Mouse (Mus musculus) C2C12 (cell line): Measurements from ENCODE around the gene Sdf4. TPM values are rescaled to one million over a fixed set of nuclear protein-coding genes. Genes with fewer than 3 reads are reported as not detected.
A peak's percentile ranks its signal among the peaks of the same experiment; 100 is the strongest.

Experiments
- H3K27me3 ChIP-seq: one replicate; pipeline ENCODE4 v1.6.1; 2011; ENCODE audit not compliant: control insufficient read depth, insufficient read depth, insufficient read length
- H3K36me3 ChIP-seq: one replicate; pipeline ENCODE4 v1.6.1; 2011; ENCODE audit not compliant: control insufficient read depth, insufficient read depth
- H3K4me3 ChIP-seq: one replicate; pipeline ENCODE4 v1.5.1; 2011; ENCODE audit warnings: mild to moderate bottlenecking, control low read depth; ENCODE audit not compliant: poor library complexity, insufficient read depth, severe bottlenecking
- H3K79me2 ChIP-seq: one replicate; pipeline ENCODE4 v1.6.1; 2011; ENCODE audit not compliant: control insufficient read depth, insufficient read depth
- H3K79me3 ChIP-seq: one replicate; pipeline ENCODE4 v1.6.1; 2011; ENCODE audit warnings: low read depth, control low read depth
- H3ac ChIP-seq: one replicate; pipeline ENCODE3; 2011; ENCODE audit warnings: low read depth; ENCODE audit not compliant: control insufficient read depth, insufficient read length
- CEBPB ChIP-seq: IDR thresholded peaks from one replicate; pipeline ENCODE4 v1.6.1; 2011; ENCODE audit warnings: low read depth, mild to moderate bottlenecking, control low read depth, moderate library complexity
- CTCF ChIP-seq: IDR thresholded peaks from one replicate; pipeline ENCODE4 v1.5.1; 2011; ENCODE audit not compliant: control insufficient read depth, insufficient read depth, insufficient read length
- FOSL1 ChIP-seq: IDR thresholded peaks from one replicate; pipeline ENCODE4 v1.8.0; 2011; ENCODE audit warnings: mild to moderate bottlenecking, low read length; ENCODE audit not compliant: poor library complexity, insufficient read depth, severe bottlenecking
- MAX ChIP-seq: IDR thresholded peaks from one replicate; pipeline ENCODE4 v1.6.1; 2011; ENCODE audit warnings: mild to moderate bottlenecking, control low read depth
- MYOD1 ChIP-seq: IDR thresholded peaks from one replicate; pipeline ENCODE4 v1.6.1; 2011; ENCODE audit warnings: low read depth; ENCODE audit not compliant: control insufficient read depth, insufficient read length
- MYOG ChIP-seq: IDR thresholded peaks from one replicate; pipeline ENCODE4 v1.6.1; 2011; ENCODE audit not compliant: control insufficient read depth, insufficient read length; ENCODE audit errors: extremely low read depth
- USF1 ChIP-seq: IDR thresholded peaks from one replicate; pipeline ENCODE4 v1.6.1; 2011; ENCODE audit warnings: low read depth, mild to moderate bottlenecking, control low read depth, moderate library complexity
- polyA plus RNA-seq: library from polyadenylated mRNA; unstranded; fragments of >200 nt; fragmentation: generic; extraction: Trizol; gene quantifications from one replicate; pipeline ENCODE4 v1.2.1, GENCODE M21; 2012; ENCODE audit warnings: missing spikeins

Sdf4 gene
- polyA plus RNA-seq, 1 experiment, result 141 TPM

DNA sequence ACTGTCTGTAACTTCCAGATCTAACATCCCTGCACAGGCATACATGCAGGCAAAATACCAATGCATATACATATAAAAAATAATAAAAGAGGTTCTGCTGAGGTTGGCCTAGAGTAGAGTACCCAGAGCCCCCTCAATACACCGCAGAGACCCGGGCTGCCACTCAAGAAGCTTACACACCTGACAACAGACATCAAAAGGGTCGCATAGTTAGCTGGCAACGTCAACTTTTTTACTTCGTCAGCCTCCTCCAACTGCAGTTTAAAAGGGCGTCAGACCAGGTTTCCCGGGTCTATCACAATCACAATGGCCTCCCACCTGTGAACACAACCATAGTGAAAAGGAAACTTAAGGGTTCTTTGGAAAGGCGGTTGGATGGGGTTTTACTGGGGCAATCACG is 30.8 kb downstream of the Sdf4 start:
- Histone ChIP-seq H3K79me3 (no peaks in the 10 kb centered on the region), H3K4me3 (no peak overlapping the region), H3ac (no peak overlapping the region), H3K27me3 (no peaks in the 10 kb centered on the region), H3K79me2 (no peaks in the 10 kb centered on the region), H3K36me3 (no peaks in the 10 kb centered on the region)
- no peak for TF ChIP-seq CTCF
- no peak for TF ChIP-seq MAX
- no peak for TF ChIP-seq MYOD1

DNA sequence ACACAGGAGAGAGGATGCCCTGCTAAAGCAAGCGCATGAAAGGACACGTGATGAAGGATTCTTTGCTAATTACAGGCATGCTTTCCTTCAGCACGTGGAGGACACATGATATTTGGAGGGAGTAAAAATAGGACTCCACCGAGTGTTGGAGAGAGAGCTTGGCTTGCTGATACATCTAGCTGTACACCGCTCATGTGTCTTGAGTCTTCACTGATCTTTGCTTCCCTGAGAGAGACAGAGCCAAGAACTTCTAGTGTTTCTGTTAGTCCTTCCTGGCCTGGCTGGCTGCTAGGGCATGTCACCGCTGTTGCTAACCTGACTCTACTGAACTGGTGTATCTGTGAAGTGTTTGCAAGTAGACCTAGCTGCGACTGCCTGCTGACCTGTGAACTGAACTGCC is 31.5 kb downstream of the Sdf4 start:
- Histone ChIP-seq H3K36me3 (no peaks in the 10 kb centered on the region), H3K79me3 (no peaks in the 10 kb centered on the region)

DNA sequence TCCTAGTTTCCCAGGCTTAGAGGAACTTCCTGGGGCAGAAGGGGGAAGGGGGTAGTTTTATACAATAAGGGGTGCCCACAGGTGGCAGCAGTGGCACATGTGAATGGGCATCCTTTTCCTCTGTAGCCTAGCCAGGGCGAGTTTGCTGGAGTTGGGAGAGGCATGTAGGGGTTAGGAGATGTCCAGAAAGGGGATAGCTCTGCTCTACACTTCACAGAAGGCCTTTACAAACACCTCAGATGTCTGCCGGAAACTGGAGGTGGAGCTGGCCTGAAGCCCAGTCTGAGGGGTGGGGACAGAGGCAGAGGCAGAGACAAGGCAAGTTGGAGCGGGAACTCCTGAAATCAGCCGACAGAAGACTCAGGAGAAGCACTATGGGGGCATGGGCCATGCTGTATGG is 33.3 kb downstream of the Sdf4 start, which contains the start of gene Tnfrsf18:
Gene Tnfrsf18 (plus strand): TSS at position 152 of the 400 bp plus-strand sequence.
- no peak for TF ChIP-seq MYOD1
- no peak for TF ChIP-seq CTCF
- no peak for TF ChIP-seq MAX
- no peak for TF ChIP-seq MYOG
- no peak for TF ChIP-seq FOSL1
- no peak for TF ChIP-seq CEBPB
- no peak for TF ChIP-seq USF1
- Histone ChIP-seq H3K4me3 (no peak within 1 kb of the TSS), H3K36me3 (no peaks in the 10 kb centered on the region)

More for the DNA sequence above, 31.5 kb downstream of the Sdf4 start:
- Histone ChIP-seq H3K4me3 (no peak overlapping the region), H3ac (no peak overlapping the region), H3K27me3 (no peaks in the 10 kb centered on the region), H3K79me2 (no peaks in the 10 kb centered on the region)
- TF ChIP-seq CEBPB, result no peak
- no peak for TF ChIP-seq MYOD1
- no peak for TF ChIP-seq CTCF
- TF ChIP-seq MAX, result no peak
- no peak for TF ChIP-seq USF1
- no peak for TF ChIP-seq FOSL1
- TF ChIP-seq MYOG, result no peak

DNA sequence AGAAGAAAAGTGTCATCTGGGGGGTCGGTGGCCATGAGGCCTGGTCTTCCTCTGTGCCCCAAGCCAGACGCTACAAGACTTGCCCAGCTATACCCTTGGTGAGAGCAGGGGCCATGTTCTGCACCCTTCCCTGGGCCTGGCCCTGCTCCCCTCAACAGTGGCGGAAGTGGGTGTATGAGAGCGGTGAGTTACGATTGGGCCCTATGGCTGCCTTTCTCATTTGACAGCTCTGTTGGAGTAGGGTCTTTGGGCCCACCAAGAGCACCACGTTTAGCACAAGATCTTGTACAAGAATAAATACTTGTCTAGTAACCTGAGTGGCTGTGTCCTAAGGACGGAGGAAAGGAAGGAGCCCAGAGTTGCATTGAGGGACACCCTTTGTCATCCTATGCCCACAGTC is 35.9 kb downstream of the Sdf4 start:
- Histone ChIP-seq H3K27me3 (no peaks in the 10 kb centered on the region), H3K36me3 (no peaks in the 10 kb centered on the region), H3K79me3 (no peaks in the 10 kb centered on the region), H3K4me3 (no peak overlapping the region), H3K79me2 (no peaks in the 10 kb centered on the region), H3ac (no peak overlapping the region)
- no peak for TF ChIP-seq CTCF

More for the DNA sequence above, 33.3 kb downstream of the Sdf4 start, which contains the start of gene Tnfrsf18:
- Histone ChIP-seq H3K79me2 (no peaks in the 10 kb centered on the region), H3ac (no peak within 1 kb of the TSS), H3K27me3 (no peaks in the 10 kb centered on the region), H3K79me3 (no peaks in the 10 kb centered on the region)

DNA sequence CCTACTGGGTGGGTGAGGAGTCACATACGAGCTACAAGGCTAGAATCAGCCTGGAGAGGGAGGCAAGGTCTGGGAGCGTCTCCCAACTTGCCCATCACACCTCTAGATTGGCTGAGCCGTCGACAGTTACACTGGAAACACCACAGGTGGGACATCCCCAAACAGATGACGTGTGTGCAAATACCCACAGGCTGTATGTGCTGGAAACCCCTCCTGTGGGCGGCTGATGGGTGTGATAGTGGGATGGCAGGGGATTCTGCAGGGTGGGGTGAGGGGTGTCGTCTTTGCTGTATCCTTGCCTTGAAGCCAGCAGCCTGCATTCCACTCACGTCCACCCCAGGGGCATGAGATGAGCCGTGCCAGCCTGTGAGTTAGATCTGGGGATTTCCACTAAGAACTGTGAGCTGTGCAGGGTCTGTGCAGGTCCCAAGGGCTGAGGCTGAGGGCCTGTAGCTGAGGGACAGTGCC is 38.0 kb downstream of the Sdf4 start:
- no peak overlapping the region for H3K4me3 ChIP-seq
- H3K27me3 ChIP-seq, result peaks cover 12% of the 10 kb centered on the region
- peak overlapping the region; percentile 53 for H3ac ChIP-seq
- H3K36me3 ChIP-seq, result no peaks in the 10 kb centered on the region
- no peaks in the 10 kb centered on the region for H3K79me2 ChIP-seq
- no peak for TF ChIP-seq MYOG
- no peak for TF ChIP-seq CEBPB
- TF ChIP-seq CTCF, result no peak
- no peaks in the 10 kb centered on the region for H3K79me3 ChIP-seq

DNA sequence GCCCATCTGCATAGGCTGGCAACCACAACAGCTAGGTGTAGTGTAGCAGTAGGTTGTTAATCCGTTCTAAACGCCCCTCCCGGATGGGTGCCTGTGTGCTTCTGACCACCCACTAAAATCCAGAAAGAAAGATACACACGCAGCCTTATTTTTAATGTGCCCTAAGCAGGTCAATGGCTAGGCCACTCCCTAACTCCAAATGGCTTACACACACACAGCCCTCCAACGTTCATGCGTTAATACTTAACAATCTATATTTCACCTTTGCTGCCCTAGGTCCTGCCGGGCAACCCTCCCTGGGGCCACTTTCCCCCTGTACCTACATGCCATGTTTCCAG is 38.6 kb downstream of the Sdf4 start:
- Histone ChIP-seq H3ac (peak overlapping the region; percentile 53), H3K79me3 (no peaks in the 10 kb centered on the region), H3K79me2 (no peaks in the 10 kb centered on the region), H3K36me3 (no peaks in the 10 kb centered on the region), H3K4me3 (peak overlapping the region; percentile 30), H3K27me3 (peaks cover 18% of the 10 kb centered on the region)
- TF ChIP-seq MAX (no peak), MYOG (no peak), MYOD1 (no peak), USF1 (no peak), CEBPB (no peak), FOSL1 (no peak), CTCF (no peak)
